Mouse (Mus musculus): ENCODE data around the gene Rtn4rl1.

The Rtn4rl1 gene

DNA sequence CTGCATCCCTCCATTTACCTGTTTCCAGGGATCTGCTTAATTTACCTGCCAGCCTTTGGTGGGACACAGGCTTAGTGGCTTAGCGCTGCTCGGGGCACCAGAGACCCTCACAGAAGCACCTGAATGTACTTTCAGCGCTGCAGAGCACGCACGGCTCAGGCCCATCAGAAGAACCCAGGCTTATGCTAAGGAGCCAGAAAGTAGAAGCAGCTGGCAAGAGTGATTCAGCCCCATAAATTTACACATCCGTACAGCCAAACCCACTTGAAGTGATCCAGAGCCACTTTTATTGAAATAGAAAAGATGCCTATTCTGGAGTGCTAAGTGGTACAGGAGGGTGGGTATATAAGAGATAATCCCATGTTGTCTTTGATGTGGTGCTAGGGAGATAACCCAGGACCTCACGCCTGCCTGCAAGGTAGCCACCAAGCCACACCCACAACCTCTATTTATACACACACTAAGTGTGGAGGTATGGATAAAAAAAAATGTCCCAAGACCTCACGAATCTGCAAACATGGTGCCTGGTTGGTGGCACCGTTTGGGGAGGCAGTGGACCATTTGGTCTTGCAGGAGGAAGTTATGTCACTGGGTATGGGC, 102.9 kb downstream of the Rtn4rl1 start:
- DNase-seq (ENCODE audit: low spot score in 2 of 2), result peak in 1 of 2 experiments; percentile 54

DNA sequence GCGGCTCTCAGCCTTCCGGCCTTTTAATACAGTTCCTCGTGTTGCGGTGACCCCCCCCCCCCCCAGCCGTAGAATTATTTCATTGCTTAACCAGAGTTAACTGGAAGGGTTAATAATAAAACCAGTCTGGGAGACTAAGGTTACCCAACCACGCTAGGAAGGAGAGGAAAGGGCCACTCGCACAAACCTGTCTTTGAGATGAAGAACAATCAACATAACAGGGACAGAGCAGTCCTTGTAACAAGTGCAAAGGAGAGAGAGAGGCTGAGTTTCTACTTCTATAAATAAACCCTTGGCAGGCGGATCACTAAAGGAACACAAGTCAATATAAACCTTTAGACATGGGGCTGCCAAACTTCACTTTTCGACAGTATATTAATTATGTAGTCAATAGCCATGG, 104.0 kb downstream of the Rtn4rl1 start:
- no peak for DNase-seq (ENCODE audit: low spot score in 2 of 2)

DNA sequence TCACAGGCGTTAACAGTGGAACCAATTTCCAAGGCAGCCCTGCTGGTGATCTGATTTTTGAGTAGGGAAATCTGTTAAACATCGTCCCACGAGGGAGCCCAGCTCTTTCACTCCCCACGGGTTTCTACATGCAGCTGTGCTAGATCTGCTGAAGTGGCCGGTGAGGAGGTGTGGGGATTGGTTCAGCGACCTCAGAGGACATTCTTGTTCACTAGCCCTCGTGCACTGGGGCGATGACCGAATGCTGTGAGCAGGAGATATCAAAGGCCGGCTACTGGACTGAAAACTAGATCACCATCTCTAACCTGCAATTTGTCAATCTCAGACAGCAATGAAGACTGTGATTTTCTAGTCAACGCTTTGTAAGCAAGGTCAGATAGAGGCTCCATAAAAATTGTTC, 104.9 kb downstream of the Rtn4rl1 start:
- DNase-seq (ENCODE audit: low spot score in 2 of 2), result no peak

DNA sequence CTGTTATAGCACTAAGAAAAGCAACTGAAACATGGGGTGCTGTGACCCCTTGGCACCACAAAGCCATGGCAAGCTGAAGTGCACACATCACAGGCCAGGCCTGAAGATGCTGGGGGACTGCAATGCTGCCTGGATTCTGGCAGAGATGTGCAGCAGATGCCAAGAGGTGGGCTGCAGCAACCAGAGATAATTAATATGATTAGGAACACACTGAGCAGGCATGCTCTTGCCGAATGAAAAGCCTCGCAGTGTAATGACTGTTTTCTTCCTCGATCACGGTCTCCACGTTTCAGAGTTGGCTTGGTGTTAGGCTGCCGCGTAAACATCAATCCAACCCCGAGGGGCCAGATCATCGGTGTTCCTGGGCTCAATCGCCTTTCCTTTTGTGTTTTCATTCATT, 106.2 kb downstream of the Rtn4rl1 start:
- no peak for DNase-seq (ENCODE audit: low spot score in 2 of 2)

DNA sequence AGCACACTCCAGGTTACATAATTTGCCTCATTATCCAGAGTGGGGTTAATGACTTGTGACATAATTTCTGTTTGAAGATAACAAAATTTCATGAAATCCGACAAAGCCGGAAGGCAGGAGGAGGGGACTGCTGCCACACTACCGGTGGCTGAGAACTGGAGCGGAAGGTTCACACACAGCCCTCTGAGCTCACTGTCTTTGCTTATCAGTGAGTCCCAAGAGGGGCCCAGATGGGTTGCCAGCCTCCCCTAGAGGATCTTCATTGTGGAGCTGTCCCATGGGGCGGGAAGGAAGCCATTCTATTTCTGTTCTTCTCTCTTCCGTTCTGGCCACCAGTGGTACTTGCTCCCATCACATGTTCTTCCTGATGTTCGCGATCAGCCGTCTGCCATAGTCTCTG, 107.4 kb downstream of the Rtn4rl1 start:
- DNase-seq (ENCODE audit: low spot score in 2 of 2), result no peak

DNA sequence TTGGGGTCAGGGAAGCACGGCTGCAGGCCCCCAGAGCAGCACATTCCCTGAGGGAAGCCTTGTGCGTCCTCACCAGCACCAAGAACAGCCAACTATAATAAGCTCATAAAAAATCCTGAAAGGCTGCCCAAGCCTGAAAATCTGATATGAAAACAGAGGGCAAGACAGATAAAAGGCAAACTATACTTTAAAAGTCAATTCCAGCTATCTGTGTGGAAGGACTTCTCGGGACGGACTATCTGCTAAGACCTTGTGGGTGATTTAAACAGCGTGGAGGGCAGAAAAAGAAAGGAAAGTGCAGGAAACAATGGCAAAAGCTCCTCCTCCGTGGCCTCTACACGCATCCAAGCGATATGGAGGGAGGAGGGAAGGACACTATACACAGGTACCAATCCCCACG, 111.2 kb downstream of the Rtn4rl1 start:
- no peak for DNase-seq (ENCODE audit: low spot score in 2 of 2)

DNA sequence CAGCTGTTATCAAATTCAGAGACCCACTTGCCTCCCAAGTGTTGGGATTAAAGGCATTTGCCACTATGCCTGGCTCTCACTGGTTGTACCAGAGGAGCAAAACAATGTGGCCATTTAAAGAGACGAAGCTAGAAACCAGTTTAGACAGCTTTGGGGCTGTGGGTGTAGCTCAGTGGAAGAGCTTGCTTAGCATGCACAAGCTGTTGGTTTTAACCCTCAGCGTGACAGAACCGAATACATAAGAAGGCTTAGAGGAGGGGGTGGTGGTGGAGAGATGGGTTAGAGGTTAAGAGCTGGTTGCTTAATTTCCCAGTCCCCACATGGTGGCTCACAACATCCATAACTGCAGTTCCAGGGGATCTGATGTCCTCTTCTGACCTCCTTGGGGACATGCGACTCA, 115.1 kb downstream of the Rtn4rl1 start:
- DNase-seq (ENCODE audit: low spot score in 2 of 2), result no peak

DNA sequence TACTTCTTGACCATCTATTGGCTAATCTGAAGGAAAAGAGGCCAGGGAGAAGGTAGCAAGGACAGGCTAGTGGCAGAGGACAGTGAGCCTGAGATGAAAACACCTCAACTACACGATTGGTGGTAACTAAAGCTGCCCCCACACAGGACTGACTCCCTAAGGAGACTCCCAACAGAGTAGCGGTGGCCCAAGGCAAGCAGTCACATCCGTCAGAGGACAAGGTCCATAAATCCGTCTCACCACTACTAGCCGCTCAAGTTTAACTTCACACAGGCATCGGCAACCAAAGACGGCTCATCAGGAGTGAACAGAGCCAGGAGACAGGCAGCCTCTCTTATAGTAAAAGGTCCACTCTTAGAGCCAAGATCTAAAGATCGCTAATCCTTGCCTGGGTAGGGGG, 117.2 kb downstream of the Rtn4rl1 start:
- no peak for DNase-seq (ENCODE audit: low spot score in 2 of 2)

DNA sequence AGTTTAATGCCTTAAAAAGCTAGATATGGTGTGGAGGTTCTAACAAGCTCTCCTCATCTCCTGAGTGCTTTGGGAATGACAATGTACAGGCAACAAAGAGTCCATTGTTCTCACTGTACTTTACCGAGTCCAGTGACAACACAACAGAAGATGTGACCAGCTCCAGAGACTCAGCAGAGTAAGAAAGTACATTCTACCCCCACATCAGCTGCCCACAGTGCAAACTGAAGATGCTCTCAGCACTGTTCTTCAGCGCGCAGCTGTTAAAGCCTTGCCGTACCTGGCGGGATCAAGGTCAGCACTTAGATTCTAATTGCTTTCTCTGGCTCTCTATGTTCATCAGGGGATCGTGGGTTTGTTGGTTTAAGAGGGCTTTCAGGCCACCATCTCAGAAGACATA, 118.2 kb downstream of the Rtn4rl1 start:
- no peak for DNase-seq (ENCODE audit: low spot score in 2 of 2)

DNA sequence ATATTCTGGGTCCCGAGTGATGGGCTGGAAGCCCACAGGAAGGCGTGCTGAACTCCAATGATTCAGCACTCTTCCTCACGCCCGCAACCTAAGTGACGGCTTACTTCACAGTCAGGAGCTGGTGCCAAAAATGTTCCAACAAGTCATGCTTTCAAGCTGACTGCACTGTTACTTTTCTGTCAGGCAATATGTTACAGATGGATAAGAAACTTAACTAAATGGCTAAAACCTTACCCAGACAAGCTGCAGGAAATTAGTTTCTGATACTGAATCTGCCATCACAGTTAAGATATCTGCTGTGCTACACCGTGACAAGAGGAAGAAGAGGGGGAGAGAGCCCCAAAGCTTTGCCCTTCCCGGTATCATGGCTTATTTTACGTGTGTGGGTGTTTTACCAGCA, 120.3 kb downstream of the Rtn4rl1 start:
- DNase-seq (ENCODE audit: low spot score in 2 of 2), result no peak
